In genomic region chr9:58513749-58514148, GRCm38 (mm10) we compare ENCODE assay signal across 23 mouse cellular contexts. TPM values are rescaled to one million over a fixed set of nuclear protein-coding genes. Genes with fewer than 3 reads are reported as not detected.
DNase-seq lines count a peak whose midpoint lies in the region; ATAC-seq lines count a peak whose summit lies in the region.
"Had no signal": no experiment of that assay in that cellular context is flagged by ENCODE, and none has a peak within 500 bp of the region (broad histone marks: within the 10 kb centered on the region; RNA-seq: fewer than 3 reads in every experiment).

No protein-coding gene starts in this region.

- peak; percentile 22 for DNase-seq in forebrain, embryonic 14.5 days (ENCODE audit: low spot score)
- peak; percentile 75 for DNase-seq in Muller cell, postnatal 12 days (ENCODE audit: inconsistent ontology term)
- peak; percentile 78 for DNase-seq in midbrain, embryonic 14.5 days
- DNase-seq in heart, postnatal 10 days, result no peak
- no peak for DNase-seq in heart, adult 18-20 months
- DNase-seq: cerebellum, adult 9-10 months; heart, postnatal 36 days; layer of hippocampus, postnatal 36 days; lung, postnatal 10 days; thymus, postnatal 14 days had no signal

- WGBS in forebrain, embryonic 14.5 days, result 35% methylated on average over 5 of the region's 5 CpGs
- WGBS in forebrain, embryonic 16.5 days, result 37% methylated on average over 5 of the region's 5 CpGs
- 49% methylated on average over 5 of the region's 5 CpGs for whole genome bisulfite sequencing in hindbrain, embryonic 13.5 days
- WGBS in midbrain, embryonic 14.5 days, result 16% methylated on average over 5 of the region's 5 CpGs

- ATAC-seq in forebrain, embryonic 14.5 days, result no peak
- ATAC-seq in forebrain, embryonic 16.5 days, result no peak; the same call in 1 of the 2 replicates
- peak; percentile 46; the same call in 1 of the 2 replicates for ATAC-seq in hindbrain, embryonic 13.5 days (ENCODE audit: low FRiP score)
- ATAC-seq in midbrain, embryonic 14.5 days (ENCODE audit: low FRiP score, low TSS enrichment), result peak; percentile 74; the same call in 1 of the 2 replicates
- ATAC-seq in inflammation-experienced regulatory T-cells, adult 6 months, result no peak
- ATAC-seq: intestine, embryonic 16.5 days had no signal

- no peaks in the 10 kb centered on the region for H3K27me3 ChIP-seq in forebrain, embryonic 14.5 days (replicated peaks; ENCODE audit: control insufficient read depth, insufficient read depth, low read length)
- H3K27me3 ChIP-seq in forebrain, embryonic 16.5 days (replicated peaks; ENCODE audit: control insufficient read depth, insufficient read depth, low read length), result no peaks in the 10 kb centered on the region
- no peaks in the 10 kb centered on the region for H3K27me3 ChIP-seq in hindbrain, embryonic 13.5 days
- H3K27me3 ChIP-seq in midbrain, embryonic 14.5 days (ENCODE audit: control insufficient read depth, insufficient read depth, low read length), result no peaks in the 10 kb centered on the region
- H3K27me3 ChIP-seq: CH12.LX; embryonic facial prominence, embryonic 12.5 days; limb, embryonic 15.5 days; liver, embryonic 15.5 days had no signal

- peaks cover 13% of the 10 kb centered on the region; the same call in 1 of the 2 replicates for H3K4me1 ChIP-seq in forebrain, embryonic 14.5 days (ENCODE audit: control insufficient read depth, insufficient read depth, low read length)
- H3K4me1 ChIP-seq in forebrain, embryonic 16.5 days (replicated peaks; ENCODE audit: control insufficient read depth, insufficient read depth, low read length), result peaks cover 7% of the 10 kb centered on the region
- peaks cover 31% of the 10 kb centered on the region for H3K4me1 ChIP-seq in hindbrain, embryonic 13.5 days (replicated peaks)
- H3K4me1 ChIP-seq in midbrain, embryonic 14.5 days (ENCODE audit: control insufficient read depth, insufficient read depth, low read length), result peaks cover 25% of the 10 kb centered on the region
- H3K4me1 ChIP-seq: heart, embryonic 12.5 days; liver, embryonic 15.5 days had no signal

- no peak overlapping the region for H3K9ac ChIP-seq in forebrain, embryonic 14.5 days (ENCODE audit: low read length)
- H3K9ac ChIP-seq in forebrain, embryonic 16.5 days (replicated peaks; ENCODE audit: low read depth, low read length), result no peak overlapping the region
- H3K9ac ChIP-seq in hindbrain, embryonic 13.5 days, result no peak overlapping the region
- no peak overlapping the region for H3K9ac ChIP-seq in midbrain, embryonic 14.5 days (replicated peaks; ENCODE audit: low read length)
- H3K9ac ChIP-seq: embryonic facial prominence, embryonic 12.5 days; heart, embryonic 12.5 days; limb, embryonic 15.5 days; liver, embryonic 15.5 days had no signal

- H3K9me3 ChIP-seq in forebrain, embryonic 14.5 days (replicated peaks; ENCODE audit: control insufficient read depth, low read length), result no peaks in the 10 kb centered on the region
- no peaks in the 10 kb centered on the region for H3K9me3 ChIP-seq in forebrain, embryonic 16.5 days (ENCODE audit: control insufficient read depth, low read length)
- no peaks in the 10 kb centered on the region for H3K9me3 ChIP-seq in hindbrain, embryonic 13.5 days
- H3K9me3 ChIP-seq in midbrain, embryonic 14.5 days (ENCODE audit: control insufficient read depth, low read length), result no peaks in the 10 kb centered on the region
- H3K9me3 ChIP-seq: embryonic facial prominence, embryonic 12.5 days; limb, embryonic 15.5 days; liver, embryonic 15.5 days had no signal

- intact Hi-C loops in heart, postnatal 10 days (cut with DNase I), result no loop called here

- H3K4me3 ChIP-seq in forebrain, embryonic 14.5 days (ENCODE audit: low read depth, low read length), result no peak overlapping the region
- H3K4me3 ChIP-seq in forebrain, embryonic 16.5 days (replicated peaks; ENCODE audit: low read length), result no peak overlapping the region
- no peak overlapping the region for H3K4me3 ChIP-seq in hindbrain, embryonic 13.5 days
- H3K4me3 ChIP-seq in midbrain, embryonic 14.5 days (replicated peaks; ENCODE audit: low read depth, low read length), result no peak overlapping the region
- H3K4me3 ChIP-seq: embryonic facial prominence, embryonic 12.5 days; heart, embryonic 12.5 days; limb, embryonic 15.5 days; liver, embryonic 15.5 days had no signal

- H3K4me2 ChIP-seq in forebrain, embryonic 14.5 days (ENCODE audit: low read length), result no peak overlapping the region
- no peak overlapping the region for H3K4me2 ChIP-seq in forebrain, embryonic 16.5 days (ENCODE audit: low read length)
- H3K4me2 ChIP-seq in hindbrain, embryonic 13.5 days, result no peak overlapping the region
- H3K4me2 ChIP-seq in midbrain, embryonic 14.5 days (ENCODE audit: low read length), result no peak overlapping the region
- H3K4me2 ChIP-seq: embryonic facial prominence, embryonic 12.5 days; heart, embryonic 12.5 days; limb, embryonic 15.5 days; liver, embryonic 15.5 days had no signal

- H3K36me3 ChIP-seq in forebrain, embryonic 14.5 days (ENCODE audit: control insufficient read depth, insufficient read depth, low read length), result no peaks in the 10 kb centered on the region
- no peaks in the 10 kb centered on the region for H3K36me3 ChIP-seq in forebrain, embryonic 16.5 days (ENCODE audit: control insufficient read depth, insufficient read depth)
- no peaks in the 10 kb centered on the region for H3K36me3 ChIP-seq in hindbrain, embryonic 13.5 days
- no peaks in the 10 kb centered on the region for H3K36me3 ChIP-seq in midbrain, embryonic 14.5 days (ENCODE audit: control insufficient read depth, insufficient read depth, low read length)
- H3K36me3 ChIP-seq: embryonic facial prominence, embryonic 12.5 days; heart, embryonic 12.5 days; limb, embryonic 15.5 days; liver, embryonic 15.5 days had no signal

- H3K27ac ChIP-seq in forebrain, embryonic 14.5 days (ENCODE audit: low read depth, low read length), result peak overlapping the region; percentile 14; the same call in 1 of the 2 replicates
- no peak overlapping the region for H3K27ac ChIP-seq in forebrain, embryonic 16.5 days (ENCODE audit: low read length)
- H3K27ac ChIP-seq in hindbrain, embryonic 13.5 days, result peak overlapping the region; percentile 69
- H3K27ac ChIP-seq in midbrain, embryonic 14.5 days (replicated peaks; ENCODE audit: low read depth, low read length), result peak overlapping the region; percentile 80
- H3K27ac ChIP-seq: embryonic facial prominence, embryonic 12.5 days; kidney, postnatal 0 days; limb, embryonic 15.5 days; liver, embryonic 15.5 days had no signal

RNA-seq across cellular contexts. Expression of gene Insyn1, which starts 25.3 kb away (rescaled TPM):
- 8.0 and 8.1 TPM in 2 replicates for polyA plus RNA-seq in forebrain, embryonic 14.5 days (2014; fragmentation: Nextera tagmentation; extraction: Ambion mirVana)
- 4.0 and 4.9 TPM in 2 replicates for polyA plus RNA-seq in forebrain, embryonic 16.5 days (2015; fragmentation: Nextera tagmentation; extraction: Ambion mirVana)
- polyA plus RNA-seq in hindbrain, embryonic 13.5 days (2015; fragmentation: Nextera tagmentation; extraction: Ambion mirVana), result 5.0 and 6.8 TPM in 2 replicates
- polyA plus RNA-seq in midbrain, embryonic 14.5 days (2014; fragmentation: Nextera tagmentation; extraction: Ambion mirVana), result 10.5 and 21.2 TPM in 2 replicates
- total RNA-seq in heart, postnatal 10 days (2021), result 10 to 100 TPM; 11.0 to 11.4 TPM
- total RNA-seq in heart, adult 18-20 months (2021), result 10 to 100 TPM; 28.2 to 30.7 TPM
- polyA plus RNA-seq in inflammation-experienced regulatory T-cells, adult 6 months (2017; shearing (Covaris generic)), result not detected
- total RNA-seq: granulocyte monocyte progenitor cell, adult 5-6 weeks; megakaryocyte progenitor cell, adult 5-6 weeks; MEL had no signal
- polyA plus RNA-seq: liver, embryonic 15.5 days had no signal

RNA-seq across cellular contexts. Expression of gene Cd276, which starts 41.5 kb away (rescaled TPM):
- 24.6 and 28.8 TPM in 2 replicates for polyA plus RNA-seq in forebrain, embryonic 14.5 days (2014; fragmentation: Nextera tagmentation; extraction: Ambion mirVana)
- polyA plus RNA-seq in forebrain, embryonic 16.5 days (2015; fragmentation: Nextera tagmentation; extraction: Ambion mirVana), result 33.4 and 36.0 TPM in 2 replicates
- polyA plus RNA-seq in hindbrain, embryonic 13.5 days (2015; fragmentation: Nextera tagmentation; extraction: Ambion mirVana), result 34.1 and 34.4 TPM in 2 replicates
- 33.2 and 38.1 TPM in 2 replicates for polyA plus RNA-seq in midbrain, embryonic 14.5 days (2014; fragmentation: Nextera tagmentation; extraction: Ambion mirVana)
- 10 to 100 TPM; 29.8 to 30.6 TPM for total RNA-seq in heart, postnatal 10 days (2021)
- 1 to 10 TPM; 5.9 to 8.3 TPM for total RNA-seq in heart, adult 18-20 months (2021)
- not detected for polyA plus RNA-seq in inflammation-experienced regulatory T-cells, adult 6 months (2017; shearing (Covaris generic))
- total RNA-seq: granulocyte monocyte progenitor cell, adult 5-6 weeks had no signal

Comparison
In these comparisons a context has a peak if more than half of its experiments do, and no peak if none do; other contexts are left out.
1. ATAC-seq: peak in hindbrain, embryonic 13.5 days (single experiment) and midbrain, embryonic 14.5 days (single experiment); none in forebrain, embryonic 14.5 days (single experiment), forebrain, embryonic 16.5 days (single experiment) and inflammation-experienced regulatory T-cells, adult 6 months (single experiment).
2. DNase-seq: peak in forebrain, embryonic 14.5 days (single experiment), Muller cell, postnatal 12 days (single experiment) and midbrain, embryonic 14.5 days (single experiment); none in heart, postnatal 10 days (0 of 2) and heart, adult 18-20 months (0 of 2).
3. RNA of gene Cd276, which starts 41.5 kb away (polyA plus RNA-seq): 33.2 to 38.1 TPM in midbrain, embryonic 14.5 days, 33.4 to 36.0 TPM in forebrain, embryonic 16.5 days, 34.1 to 34.4 TPM in hindbrain, embryonic 13.5 days and 24.6 to 28.8 TPM in forebrain, embryonic 14.5 days; not detected in inflammation-experienced regulatory T-cells, adult 6 months; every median in the first group is over 10 times any median in the second.